13 mouse cellular contexts compared by ENCODE assay signal in the genomic region with DNA sequence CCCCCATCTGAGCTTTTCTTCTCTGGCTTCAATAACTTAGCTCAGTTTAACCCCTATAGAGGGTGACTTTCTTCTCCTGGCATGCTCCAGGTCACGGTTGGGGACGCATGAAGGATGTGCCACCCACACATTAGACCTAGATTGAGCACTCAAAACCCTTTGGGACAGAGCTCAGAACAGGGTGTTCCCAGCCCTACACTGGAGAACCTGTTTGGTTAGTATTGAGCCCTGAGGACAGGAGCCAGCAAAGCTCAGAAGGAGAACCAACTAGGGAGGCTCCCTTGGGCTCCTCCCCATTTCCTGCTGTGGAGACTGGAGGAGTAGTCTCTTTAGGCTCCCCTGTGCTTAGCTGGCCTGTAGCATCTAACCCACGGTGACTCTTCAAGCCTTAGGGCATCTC. TPM values are rescaled to one million over a fixed set of nuclear protein-coding genes. Genes with fewer than 3 reads are reported as not detected.
A peak's percentile ranks its signal among the peaks of the same experiment; 100 is the strongest.
DNase-seq lines count a peak whose midpoint lies in the region; ATAC-seq and TF ChIP-seq lines count a peak whose summit lies in the region.
"Had no signal": no experiment of that assay in that cellular context is flagged by ENCODE, and none has a peak within 500 bp of the region (broad histone marks: within the 10 kb centered on the region; RNA-seq: fewer than 3 reads in every experiment).

No protein-coding gene starts in this region.

- peaks cover 13% of the 10 kb centered on the region for H3K4me1 ChIP-seq in embryonic facial prominence, embryonic 14.5 days (ENCODE audit: control insufficient read depth, insufficient read depth, low read length)
- peaks cover 28% of the 10 kb centered on the region for H3K4me1 ChIP-seq in embryonic facial prominence, embryonic 10.5 days
- H3K4me1 ChIP-seq in kidney, adult 2 months (ENCODE audit: control insufficient read depth, insufficient read depth, low read length): peaks cover 17% of the 10 kb centered on the region
- H3K4me1 ChIP-seq in stomach, embryonic 15.5 days: peaks cover 14% of the 10 kb centered on the region
- H3K4me1 ChIP-seq in midbrain, embryonic 13.5 days (replicated peaks): peaks cover 26% of the 10 kb centered on the region

- no peak overlapping the region for H3K4me3 ChIP-seq in embryonic facial prominence, embryonic 14.5 days (ENCODE audit: low read depth, low read length)
- H3K4me3 ChIP-seq in embryonic facial prominence, embryonic 10.5 days: no peak overlapping the region
- H3K4me3 ChIP-seq in kidney, adult 2 months (ENCODE audit: insufficient read depth, low read depth, low read length): no peak overlapping the region
- H3K4me3 ChIP-seq in stomach, embryonic 15.5 days (replicated peaks): no peak overlapping the region
- H3K4me3 ChIP-seq in midbrain, embryonic 13.5 days (replicated peaks): no peak overlapping the region
- H3K4me3 ChIP-seq: gastrocnemius, adult 2 months; heart, embryonic 10.5 days had no signal

- no peak for TF ChIP-seq POLR2A in kidney, adult 2 months (IDR thresholded peaks at IDR 0.05; ENCODE audit: low read depth, low read length)

- WGBS in embryonic facial prominence, embryonic 14.5 days: 80% methylated on average over 3 of the region's 3 CpGs
- WGBS in embryonic facial prominence, embryonic 10.5 days: 77% methylated on average over 3 of the region's 3 CpGs
- 61% methylated on average over 3 of the region's 3 CpGs for WGBS in kidney, adult 2 months
- WGBS in stomach, embryonic 15.5 days: 79% methylated on average over 3 of the region's 3 CpGs
- WGBS in midbrain, embryonic 13.5 days: 81% methylated on average over 3 of the region's 3 CpGs

- H3K4me2 ChIP-seq in embryonic facial prominence, embryonic 14.5 days (ENCODE audit: low read depth, low read length): no peak overlapping the region
- no peak overlapping the region for H3K4me2 ChIP-seq in stomach, embryonic 15.5 days
- H3K4me2 ChIP-seq in midbrain, embryonic 13.5 days (replicated peaks): no peak overlapping the region

- no peak overlapping the region for H3K27ac ChIP-seq in embryonic facial prominence, embryonic 14.5 days (replicated peaks; ENCODE audit: low read depth, low read length)
- no peak overlapping the region for H3K27ac ChIP-seq in embryonic facial prominence, embryonic 10.5 days (replicated peaks)
- peak overlapping the region; percentile 87 for H3K27ac ChIP-seq in kidney, adult 2 months (ENCODE audit: insufficient read depth, low read depth, low read length)
- H3K27ac ChIP-seq in stomach, embryonic 15.5 days: 0 out of 2 replicates have a peak overlapping the region, but pooled peaks have one; percentile 65
- H3K27ac ChIP-seq in midbrain, embryonic 13.5 days: no peak overlapping the region
- H3K27ac ChIP-seq: gastrocnemius, adult 2 months; heart, embryonic 10.5 days had no signal

- H3K36me3 ChIP-seq in embryonic facial prominence, embryonic 14.5 days (ENCODE audit: control insufficient read depth, insufficient read depth, low read length): no peaks in the 10 kb centered on the region
- H3K36me3 ChIP-seq in embryonic facial prominence, embryonic 10.5 days (replicated peaks): no peaks in the 10 kb centered on the region
- no peaks in the 10 kb centered on the region for H3K36me3 ChIP-seq in kidney, adult 2 months (ENCODE audit: control insufficient read depth, insufficient read depth, low read length)
- no peaks in the 10 kb centered on the region for H3K36me3 ChIP-seq in stomach, embryonic 15.5 days
- H3K36me3 ChIP-seq in midbrain, embryonic 13.5 days: no peaks in the 10 kb centered on the region
- H3K36me3 ChIP-seq: heart, embryonic 10.5 days had no signal

- peak; percentile 77 for DNase-seq in embryonic facial prominence, embryonic 14.5 days (ENCODE audit: low spot score)
- no peak for DNase-seq in embryonic facial prominence, embryonic 10.5 days (ENCODE audit: low spot score)
- peak; percentile 86 for DNase-seq in kidney, adult 2 months
- peak; percentile 67 to 86 for DNase-seq in kidney, postnatal 36 days
- no peak for DNase-seq in MN1 (ENCODE audit: low spot score)
- no peak for DNase-seq in embryo, embryonic 10.5 days (ENCODE audit: low spot score)
- DNase-seq: cerebellum, adult 9-10 months; gastrocnemius, adult 2 months; heart, postnatal 4 days; right cerebral cortex, postnatal 14 days had no signal

- no peak for TF ChIP-seq CTCF in kidney, adult 2 months (conservative IDR thresholded peaks at IDR 0.05; ENCODE audit: insufficient read depth, insufficient read length, low read depth, low read length)

- H3K9ac ChIP-seq in embryonic facial prominence, embryonic 14.5 days (ENCODE audit: low read depth, low read length): no peak overlapping the region
- H3K9ac ChIP-seq in stomach, embryonic 15.5 days: no peak overlapping the region
- no peak overlapping the region for H3K9ac ChIP-seq in midbrain, embryonic 13.5 days (replicated peaks)

- no peaks in the 10 kb centered on the region for H3K9me3 ChIP-seq in embryonic facial prominence, embryonic 14.5 days (ENCODE audit: control insufficient read depth, low read length)
- H3K9me3 ChIP-seq in embryonic facial prominence, embryonic 10.5 days: no peaks in the 10 kb centered on the region
- no peaks in the 10 kb centered on the region for H3K9me3 ChIP-seq in stomach, embryonic 15.5 days
- H3K9me3 ChIP-seq in midbrain, embryonic 13.5 days: no peaks in the 10 kb centered on the region
- H3K9me3 ChIP-seq: heart, embryonic 10.5 days had no signal

- ATAC-seq in embryonic facial prominence, embryonic 14.5 days (ENCODE audit: low read depth): 0 out of 2 replicates have a peak, but pooled peaks have one; percentile 38
- ATAC-seq in stomach, embryonic 15.5 days (ENCODE audit: insufficient read depth, low FRiP score, low read depth): peak; percentile 34; the same call in 1 of the 2 replicates
- ATAC-seq in midbrain, embryonic 13.5 days: no peak

- H3K27me3 ChIP-seq in embryonic facial prominence, embryonic 14.5 days (replicated peaks; ENCODE audit: control insufficient read depth, insufficient read depth, low read length): no peaks in the 10 kb centered on the region
- H3K27me3 ChIP-seq in embryonic facial prominence, embryonic 10.5 days (replicated peaks; ENCODE audit: low read depth, poor library complexity, severe bottlenecking): peaks cover 53% of the 10 kb centered on the region
- no peaks in the 10 kb centered on the region for H3K27me3 ChIP-seq in kidney, adult 2 months (replicated peaks; ENCODE audit: control insufficient read depth, insufficient read depth, low read length)
- no peaks in the 10 kb centered on the region for H3K27me3 ChIP-seq in stomach, embryonic 15.5 days (replicated peaks)
- H3K27me3 ChIP-seq in midbrain, embryonic 13.5 days: peaks cover 53% of the 10 kb centered on the region

RNA-seq across cellular contexts. Expression of gene Gadd45g, which starts 59.6 kb away (rescaled TPM):
- polyA plus RNA-seq in embryonic facial prominence, embryonic 14.5 days (2014; fragmentation: Nextera tagmentation; extraction: Ambion mirVana): 53.3 and 57.3 TPM in 2 replicates
- 61.5 and 75.2 TPM in 2 replicates for polyA plus RNA-seq in embryonic facial prominence, embryonic 10.5 days (2016; fragmentation: Nextera tagmentation; extraction: Ambion mirVana)
- 57.2 and 59.8 TPM in 2 replicates for polyA plus RNA-seq in kidney, adult 2 months (2012; rRNA removed)
- 36.2 and 39.0 TPM in 2 replicates for polyA plus RNA-seq in stomach, embryonic 15.5 days (2015; fragmentation: Nextera tagmentation; extraction: Ambion mirVana)
- polyA plus RNA-seq in midbrain, embryonic 13.5 days (2015; fragmentation: Nextera tagmentation; extraction: Ambion mirVana): 203 and 222 TPM in 2 replicates

Comparison
In these comparisons a context has a peak if more than half of its experiments do, and no peak if none do; other contexts are left out.
1. DNase-seq: peak in embryonic facial prominence, embryonic 14.5 days (single experiment), kidney, adult 2 months (single experiment) and kidney, postnatal 36 days (2 of 2); none in embryonic facial prominence, embryonic 10.5 days (single experiment), MN1 (single experiment) and embryo, embryonic 10.5 days (single experiment).
2. H3K27ac ChIP-seq: peak in kidney, adult 2 months (single experiment) and stomach, embryonic 15.5 days (single experiment); none in embryonic facial prominence, embryonic 14.5 days (single experiment), embryonic facial prominence, embryonic 10.5 days (single experiment) and midbrain, embryonic 13.5 days (single experiment).